Mouse (Mus musculus): Measurements from ENCODE around the gene Zfp947. TPM values are rescaled to one million over a fixed set of nuclear protein-coding genes. Genes with fewer than 3 reads are reported as not detected.
"Not testable (repeated sequence)": the region's sequence is repeated elsewhere in the genome, so short reads cannot be mapped to it uniquely, and the experiment has no call there.

Gene Zfp947
- 1.4 and 1.7 TPM in 2 replicates for polyA plus RNA-seq (2016; fragmentation: Nextera tagmentation; extraction: Ambion mirVana)

DNA sequence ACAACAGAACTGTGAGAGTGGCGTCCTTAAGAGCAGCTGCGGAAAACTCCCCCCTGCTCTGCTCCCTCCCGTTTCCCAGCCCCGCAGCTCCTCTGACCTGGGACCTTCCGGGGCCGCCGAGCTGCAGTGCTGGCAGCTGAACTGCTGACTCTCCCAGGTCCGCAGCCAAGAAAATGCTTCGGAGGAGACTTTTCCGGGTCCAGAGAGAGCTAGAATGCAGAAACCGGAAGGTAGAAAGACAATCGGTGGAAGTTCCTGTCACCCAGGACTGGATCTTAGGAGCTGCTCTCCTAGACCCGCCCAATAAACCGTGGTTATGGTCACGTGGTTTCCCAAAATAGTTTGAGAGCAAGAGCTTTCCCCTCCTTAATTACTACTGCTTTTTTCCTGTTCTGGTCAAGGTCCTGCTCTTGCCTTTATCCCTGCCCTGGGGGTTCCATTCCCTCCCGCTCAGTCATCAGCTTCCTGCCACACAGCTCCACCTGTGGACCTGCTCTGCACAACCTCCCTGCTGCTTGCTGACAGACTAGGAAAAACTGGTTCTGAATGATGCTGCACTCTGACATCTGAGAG lies at the start of gene Zfp947:
Gene Zfp947, minus strand, starts transcription at position 469 of the 573 bp plus-strand sequence.
- Histone ChIP-seq H3K4me2 (replicated peaks) (peak within 1 kb of the TSS; percentile 58), H3K9ac (peak within 1 kb of the TSS; percentile 63), H3K4me3 (peak within 1 kb of the TSS; percentile 54), H3K27ac (0 out of 2 replicates have a peak within 1 kb of the TSS, but pooled peaks have one; percentile 44)
- WGBS, result 0% methylated on average over 16 of the region's 16 CpGs
- peak; percentile 90 for ATAC-seq (ENCODE audit: low FRiP score)
- H3K27me3 ChIP-seq; H3K36me3 ChIP-seq; H3K9me3 ChIP-seq (replicated peaks); H3K4me1 ChIP-seq: not testable (repeated sequence)

DNA sequence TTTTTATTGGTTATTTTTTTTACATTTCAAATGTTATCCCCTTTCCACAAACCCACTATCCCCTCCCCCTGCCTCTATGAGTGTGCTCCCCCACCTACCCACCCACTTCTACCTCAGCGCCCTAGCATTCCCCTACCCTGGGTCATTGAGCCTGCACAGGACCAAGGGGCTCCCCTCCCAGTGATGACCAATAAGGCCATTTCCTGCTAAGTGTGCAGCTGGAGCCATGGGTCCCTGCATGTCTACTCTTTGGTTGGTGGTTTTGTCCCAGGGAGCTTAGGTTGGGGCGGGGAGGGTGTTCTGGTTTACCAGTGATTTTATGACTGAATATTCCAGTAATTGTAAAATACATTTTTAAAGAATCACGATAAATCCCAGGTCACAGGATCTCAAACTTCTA lies 686 bp downstream of the Zfp947 start:
- not testable (repeated sequence) for H3K4me1 ChIP-seq; H3K36me3 ChIP-seq; H3K27me3 ChIP-seq; H3K9me3 ChIP-seq (replicated peaks); H3K27ac ChIP-seq
- Histone ChIP-seq H3K9ac (peak overlapping the region; percentile 63), H3K4me3 (peak overlapping the region; percentile 54), H3K4me2 (replicated peaks) (peak overlapping the region; percentile 58)
- 20% methylated on average over 3 of the region's 3 CpGs for WGBS
- peak; percentile 76 for ATAC-seq (ENCODE audit: low FRiP score)

DNA sequence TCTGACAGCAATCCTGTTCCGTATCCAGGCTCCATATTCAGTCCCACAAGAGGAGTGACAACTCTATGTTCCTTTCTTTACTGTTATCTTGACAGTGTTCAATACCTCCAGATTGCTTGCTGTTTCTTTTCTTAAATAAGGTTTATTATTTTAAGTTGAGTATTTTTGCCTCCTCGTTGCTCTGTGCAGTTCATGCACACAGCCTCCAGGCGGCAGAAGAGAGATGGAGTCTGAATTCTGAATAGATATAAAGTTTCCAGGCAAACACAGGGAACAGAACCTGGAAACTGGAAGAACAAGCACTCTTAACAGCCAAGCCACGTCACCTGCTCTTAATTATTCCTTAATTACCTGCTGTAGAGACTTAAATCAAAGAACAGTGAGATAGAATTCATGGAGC lies 12.0 kb downstream of the Zfp947 start:
- 50% methylated on average over 3 of the region's 4 CpGs for WGBS
- not testable (repeated sequence) for H3K27me3 ChIP-seq; H3K9ac ChIP-seq; H3K36me3 ChIP-seq; ATAC-seq (ENCODE audit: low FRiP score); H3K4me1 ChIP-seq; H3K9me3 ChIP-seq (replicated peaks); H3K4me2 ChIP-seq (replicated peaks); H3K27ac ChIP-seq; H3K4me3 ChIP-seq

DNA sequence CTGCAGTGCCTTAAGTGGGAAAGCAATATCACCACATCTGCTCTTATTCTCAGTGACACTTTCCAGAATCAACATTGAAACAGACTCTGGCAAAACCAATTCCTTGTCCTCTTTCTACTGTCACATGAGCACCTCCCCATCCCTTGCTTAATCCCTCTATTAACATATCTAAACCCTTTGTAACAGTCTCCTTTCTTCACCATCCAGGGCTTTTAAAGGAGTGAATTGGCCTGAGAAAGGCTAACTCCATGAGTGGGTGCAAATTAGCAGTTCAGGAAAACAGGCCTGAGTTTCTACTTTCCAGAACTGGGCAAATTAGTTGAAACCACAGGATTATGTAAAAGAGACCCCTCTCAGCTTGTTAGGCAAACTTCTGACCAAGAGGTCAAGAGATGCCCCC lies 47.2 kb downstream of the Zfp947 start:
- Histone ChIP-seq H3K4me3 (no peak overlapping the region), H3K36me3 (no peaks in the 10 kb centered on the region), H3K4me1 (no peaks in the 10 kb centered on the region), H3K9ac (no peak overlapping the region), H3K27ac (no peak overlapping the region), H3K9me3 (replicated peaks) (no peaks in the 10 kb centered on the region), H3K27me3 (no peaks in the 10 kb centered on the region), H3K4me2 (replicated peaks) (no peak overlapping the region)
- no peak for ATAC-seq (ENCODE audit: low FRiP score)

Other genes with a start within 250 kb of the Zfp947 start
- 24.1 and 25.9 TPM in 2 replicates for gene Zfp942, start 203.7 kb downstream of the Zfp947 start, polyA plus RNA-seq (2016; fragmentation: Nextera tagmentation; extraction: Ambion mirVana)
- 20.8 and 22.2 TPM in 2 replicates for gene Zfp943, start 203.6 kb downstream of the Zfp947 start, polyA plus RNA-seq (2016; fragmentation: Nextera tagmentation; extraction: Ambion mirVana)
- 3.7 and 4.4 TPM in 2 replicates for gene Zfp994, start 59.4 kb upstream of the Zfp947 start, polyA plus RNA-seq (2016; fragmentation: Nextera tagmentation; extraction: Ambion mirVana)
- 13.1 TPM in 2 replicates for gene CT030661.1, start 148.6 kb upstream of the Zfp947 start, polyA plus RNA-seq (2016; fragmentation: Nextera tagmentation; extraction: Ambion mirVana)
- gene Zfp944, start 195.2 kb upstream of the Zfp947 start, polyA plus RNA-seq (2016; fragmentation: Nextera tagmentation; extraction: Ambion mirVana), result 14.4 and 15.7 TPM in 2 replicates
- 10.1 and 12.9 TPM in 2 replicates for gene Zfp758, start 195.3 kb upstream of the Zfp947 start, polyA plus RNA-seq (2016; fragmentation: Nextera tagmentation; extraction: Ambion mirVana)